Mouse (Mus musculus) forebrain, embryonic 13.5 days (tissue): ENCODE data around the gene Lrrk1. TPM values are rescaled to one million over a fixed set of nuclear protein-coding genes. Genes with fewer than 3 reads are reported as not detected.

Experiments
- ATAC-seq: fragments of 200-750 bp; cut with Nextera tagmentation; 2 replicates; pipeline ENCODE4 v1.8.0; 2017
- H3K27ac ChIP-seq: fragments of 300-500 bp; sonication (generic); 2 replicates; pipeline ENCODE4 v1.5.1; 2015; ENCODE audit warnings: inconsistent platforms, mild to moderate bottlenecking, moderate library complexity
- H3K27me3 ChIP-seq: fragments of 300-500 bp; sonication (generic); 2 replicates; pipeline ENCODE4 v1.6.1; 2015; ENCODE audit warnings: mild to moderate bottlenecking, inconsistent platforms
- H3K36me3 ChIP-seq: fragments of 300-500 bp; sonication (generic); 2 replicates; pipeline ENCODE4 v1.6.1; 2015; ENCODE audit warnings: mild to moderate bottlenecking, inconsistent platforms; ENCODE audit not compliant: poor library complexity, severe bottlenecking
- H3K4me1 ChIP-seq: fragments of 300-500 bp; sonication (generic); 2 replicates; pipeline ENCODE4 v1.6.1; 2015; ENCODE audit warnings: inconsistent platforms
- H3K4me2 ChIP-seq: fragments of 300-500 bp; sonication (generic); 2 replicates; pipeline ENCODE4 v1.6.1; 2015; ENCODE audit warnings: inconsistent platforms, mild to moderate bottlenecking, moderate library complexity
- H3K4me3 ChIP-seq: fragments of 300-500 bp; sonication (generic); 2 replicates; pipeline ENCODE4 v1.5.1; 2015; ENCODE audit warnings: mild to moderate bottlenecking, inconsistent platforms
- H3K9ac ChIP-seq: fragments of 300-500 bp; sonication (generic); 2 replicates; pipeline ENCODE4 v1.6.1; 2015; ENCODE audit warnings: mild to moderate bottlenecking, inconsistent platforms
- H3K9me3 ChIP-seq: fragments of 300-500 bp; sonication (generic); replicated peaks from 2 replicates; pipeline ENCODE4 v1.6.1; 2016; ENCODE audit warnings: inconsistent platforms
- WGBS: fragments of 180-500 bp; shearing (Covaris S2); methylation state at CpG from one replicate; pipeline ENCODE4 v1.1.7; 2015; 5-methylcytosine and 5-hydroxymethylcytosine counted together
- polyA plus RNA-seq: library from polyadenylated mRNA; unstranded; fragments of >200 nt; fragmentation: Nextera tagmentation; extraction: Ambion mirVana; gene quantifications from 2 replicates; pipeline ENCODE4 v1.2.1, GENCODE M21; 2015

Lrrk1 gene
- polyA plus RNA-seq, 1 experiment from 2014 or later: 2.0 TPM

DNA sequence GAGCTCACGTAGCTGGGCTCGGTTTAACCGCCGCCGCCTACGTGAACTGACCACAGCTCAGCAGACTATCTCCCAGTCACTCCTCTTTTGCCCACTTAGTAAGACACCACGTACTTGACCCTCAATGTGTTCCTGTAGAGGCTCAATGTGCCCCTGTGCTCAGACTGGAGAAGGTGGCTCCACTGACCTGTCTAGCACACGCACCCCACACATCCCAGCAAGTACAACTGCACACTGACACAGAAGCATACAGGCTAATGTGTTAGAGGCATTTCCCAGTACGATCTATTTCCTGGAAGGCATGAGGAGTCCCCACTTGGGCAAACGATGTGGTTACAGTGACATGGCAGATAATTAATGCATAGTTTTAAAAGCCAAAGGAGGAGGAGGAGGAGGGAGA is 11.6 kb downstream of the Lrrk1 start:
- 88% methylated on average over 10 of the region's 10 CpGs for WGBS
- ATAC-seq: no peak
- Histone ChIP-seq H3K9me3 (no peaks in the 10 kb centered on the region), H3K36me3 (no peaks in the 10 kb centered on the region), H3K27me3 (no peaks in the 10 kb centered on the region), H3K4me2 (no peak overlapping the region), H3K4me1 (no peaks in the 10 kb centered on the region), H3K4me3 (no peak overlapping the region), H3K9ac (no peak overlapping the region), H3K27ac (no peak overlapping the region)

DNA sequence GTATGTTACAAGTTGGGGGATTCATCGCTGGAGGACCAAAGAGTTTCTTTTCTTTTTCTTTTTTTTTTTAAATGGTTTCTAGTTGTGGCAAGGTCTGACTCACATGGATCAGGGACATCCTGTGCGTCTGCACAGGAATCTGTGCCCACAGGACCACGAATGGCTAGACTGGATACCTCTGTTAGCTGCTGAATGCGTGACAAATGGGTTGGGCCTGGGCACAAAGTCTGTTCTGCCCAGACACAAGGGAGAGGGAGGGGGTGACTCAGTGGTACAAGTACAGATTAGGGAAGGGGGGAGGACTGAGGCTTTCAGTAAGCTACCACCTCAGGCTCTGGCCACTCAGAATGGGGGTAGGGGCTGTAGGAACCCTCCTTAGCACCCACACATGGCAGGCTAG is 12.4 kb downstream of the Lrrk1 start:
- no peak for ATAC-seq
- no peaks in the 10 kb centered on the region for H3K9me3 ChIP-seq
- H3K27me3 ChIP-seq: no peaks in the 10 kb centered on the region
- no peak overlapping the region for H3K4me2 ChIP-seq
- H3K36me3 ChIP-seq: no peaks in the 10 kb centered on the region
- no peaks in the 10 kb centered on the region for H3K4me1 ChIP-seq
- 88% methylated on average over 4 of the region's 4 CpGs for WGBS
- H3K27ac ChIP-seq: no peak overlapping the region
- H3K9ac ChIP-seq: no peak overlapping the region
- no peak overlapping the region for H3K4me3 ChIP-seq

DNA sequence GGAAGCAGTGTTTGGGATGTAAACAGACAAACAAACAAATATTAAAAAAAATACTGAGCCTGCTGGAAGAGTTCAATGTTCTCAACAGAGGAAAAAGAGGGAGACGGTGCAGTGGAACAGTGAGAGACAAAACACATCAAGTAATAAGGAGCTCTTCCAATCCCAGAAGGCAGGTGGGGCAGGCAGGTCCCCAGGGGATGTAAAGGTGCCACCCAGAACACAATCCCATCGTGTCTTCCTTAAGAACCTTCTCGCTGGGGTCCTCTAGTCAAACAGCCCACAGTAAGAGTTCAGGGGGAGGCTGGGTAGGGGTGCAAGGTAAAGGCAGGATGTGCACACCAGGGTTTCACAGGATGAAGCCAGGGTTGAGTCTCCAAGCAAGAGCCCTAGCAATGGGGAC is 14.8 kb downstream of the Lrrk1 start:
- Histone ChIP-seq H3K4me1 (no peaks in the 10 kb centered on the region), H3K27me3 (no peaks in the 10 kb centered on the region), H3K9ac (no peak overlapping the region), H3K9me3 (no peaks in the 10 kb centered on the region), H3K36me3 (no peaks in the 10 kb centered on the region), H3K4me3 (no peak overlapping the region), H3K4me2 (no peak overlapping the region), H3K27ac (no peak overlapping the region)
- 97% methylated on average over 3 of the region's 3 CpGs for WGBS
- no peak for ATAC-seq

DNA sequence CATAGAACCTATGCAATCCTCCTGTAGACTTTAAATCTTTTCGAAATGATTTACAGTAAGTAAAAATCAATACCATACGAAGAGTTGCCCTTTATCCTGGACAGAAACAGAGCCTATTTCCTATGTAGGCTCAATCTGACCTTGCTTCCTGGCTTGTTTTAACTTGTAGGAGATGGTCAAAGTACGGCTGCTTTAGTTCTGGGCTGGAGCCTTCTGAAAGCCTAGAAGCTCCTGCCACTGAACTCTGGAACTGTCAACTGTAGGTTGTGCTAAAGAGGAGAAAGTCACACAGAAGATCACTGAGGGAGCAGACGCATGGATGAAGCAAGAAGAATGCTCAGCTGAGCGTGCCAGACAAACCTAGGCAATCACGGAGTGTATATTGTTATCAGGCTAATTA is 17.2 kb downstream of the Lrrk1 start:
- Histone ChIP-seq H3K36me3 (no peaks in the 10 kb centered on the region), H3K9me3 (no peaks in the 10 kb centered on the region), H3K27ac (no peak overlapping the region), H3K4me3 (no peak overlapping the region), H3K9ac (no peak overlapping the region), H3K27me3 (no peaks in the 10 kb centered on the region), H3K4me2 (no peak overlapping the region), H3K4me1 (no peaks in the 10 kb centered on the region)
- ATAC-seq: no peak
- WGBS: 86% methylated on average over 6 of the region's 6 CpGs

DNA sequence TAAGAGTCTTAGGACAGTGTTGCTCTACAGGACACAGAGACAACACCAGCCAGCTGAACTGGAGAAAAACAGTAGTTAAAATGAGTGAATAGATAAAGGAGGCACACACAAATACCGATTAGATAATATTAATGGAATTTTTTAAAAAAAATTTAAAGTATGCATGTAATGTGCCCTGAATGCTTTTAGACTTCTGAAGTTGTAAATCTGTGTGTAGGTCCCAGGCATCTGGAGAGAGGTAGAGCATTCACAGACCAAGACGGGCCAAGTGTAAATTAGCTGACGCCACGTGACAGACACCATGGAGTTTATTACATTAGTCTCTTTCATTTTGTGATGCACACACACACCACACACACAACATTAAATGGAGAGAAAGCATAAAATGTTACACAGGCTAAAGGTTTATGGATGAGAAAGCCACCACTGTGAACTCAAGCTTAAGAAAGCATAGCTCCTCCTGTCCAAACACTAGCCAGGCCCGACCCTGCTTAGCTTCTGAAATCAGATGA is 18.2 kb downstream of the Lrrk1 start:
- Histone ChIP-seq H3K4me1 (no peaks in the 10 kb centered on the region), H3K27me3 (no peaks in the 10 kb centered on the region), H3K9ac (no peak overlapping the region), H3K9me3 (no peaks in the 10 kb centered on the region), H3K4me3 (no peak overlapping the region), H3K27ac (no peak overlapping the region), H3K36me3 (no peaks in the 10 kb centered on the region), H3K4me2 (no peak overlapping the region)
- no peak for ATAC-seq
- WGBS: 88% methylated on average over 5 of the region's 5 CpGs

DNA sequence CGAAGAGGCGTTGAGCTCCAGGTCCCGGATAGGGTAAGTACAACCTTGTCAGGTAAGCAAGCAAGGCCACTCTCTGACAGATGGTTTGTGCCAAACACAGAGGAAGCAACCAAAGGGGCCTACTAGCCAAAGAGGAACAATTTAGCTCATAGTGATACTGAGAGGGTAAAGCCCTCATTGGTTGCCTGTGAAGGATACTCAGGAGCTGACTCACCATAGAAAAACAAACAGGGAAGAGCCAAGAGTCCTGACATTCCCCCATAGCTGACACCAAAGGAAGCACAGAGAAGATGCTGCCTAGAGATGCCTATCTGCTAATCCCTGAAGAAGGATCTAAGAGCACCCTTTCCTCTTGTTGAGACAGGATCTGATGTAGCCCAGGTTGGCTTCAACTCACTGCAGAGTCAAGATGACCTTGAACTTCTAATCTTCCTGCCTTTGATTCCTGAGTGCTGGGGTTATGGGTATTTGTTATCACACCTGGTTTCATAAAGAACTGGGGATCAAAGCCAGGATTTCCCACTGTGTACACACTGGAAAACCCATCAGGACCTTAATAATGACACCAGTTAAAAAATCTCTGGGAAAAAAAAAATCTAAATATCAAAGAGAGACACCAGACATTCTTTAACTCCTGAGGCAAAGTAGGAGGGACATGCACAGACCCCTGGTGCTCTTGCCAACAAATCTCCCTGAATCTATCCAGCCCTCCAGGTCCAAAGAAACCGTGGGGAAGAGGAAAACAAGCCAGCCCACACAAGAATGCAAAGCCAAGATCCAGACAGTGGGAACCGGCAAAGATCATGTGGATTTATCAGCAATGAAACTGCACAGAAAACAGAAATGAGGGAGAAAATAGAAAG is 18.8 kb downstream of the Lrrk1 start:
- no peak for ATAC-seq
- WGBS: 76% methylated on average over 5 of the region's 5 CpGs
- no peaks in the 10 kb centered on the region for H3K9me3 ChIP-seq
- no peak overlapping the region for H3K4me3 ChIP-seq
- H3K27me3 ChIP-seq: no peaks in the 10 kb centered on the region
- no peak overlapping the region for H3K4me2 ChIP-seq
- no peaks in the 10 kb centered on the region for H3K36me3 ChIP-seq
- no peak overlapping the region for H3K9ac ChIP-seq
- no peak overlapping the region for H3K27ac ChIP-seq
- no peaks in the 10 kb centered on the region for H3K4me1 ChIP-seq

DNA sequence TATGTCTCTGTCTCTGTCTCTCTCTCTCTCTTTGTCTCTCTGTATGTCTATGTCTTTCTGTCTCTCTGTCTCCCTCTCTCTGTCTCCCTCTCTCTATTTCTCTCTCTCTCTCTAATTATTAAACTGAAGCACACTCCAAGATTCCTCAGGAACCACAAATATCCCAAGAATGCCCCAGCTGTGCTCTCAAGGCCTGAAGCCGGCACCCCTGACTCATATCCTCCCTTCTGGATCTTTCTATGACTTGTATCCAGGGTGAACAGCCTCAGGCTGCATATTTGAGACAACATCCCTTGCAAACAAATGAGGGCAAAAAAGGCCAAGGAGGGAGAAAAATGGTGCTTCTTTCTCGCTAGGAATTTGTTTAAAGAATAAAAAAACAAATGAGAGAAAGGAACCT is 22.2 kb downstream of the Lrrk1 start, which contains the start of gene Gm10974:
Gene Gm10974 (plus strand): TSS at position 2 of the 400 bp plus-strand sequence.
- no peaks in the 10 kb centered on the region for H3K4me1 ChIP-seq
- H3K4me3 ChIP-seq: no peak within 1 kb of the TSS
- no peaks in the 10 kb centered on the region; the same call in 1 of the 2 replicates for H3K9me3 ChIP-seq
- H3K27ac ChIP-seq: no peak within 1 kb of the TSS
- no peak within 1 kb of the TSS for H3K4me2 ChIP-seq
- no peak for ATAC-seq
- no peak within 1 kb of the TSS for H3K9ac ChIP-seq
- WGBS: 64% methylated on average over 2 of the region's 2 CpGs
- no peaks in the 10 kb centered on the region for H3K27me3 ChIP-seq
- H3K36me3 ChIP-seq: no peaks in the 10 kb centered on the region

DNA sequence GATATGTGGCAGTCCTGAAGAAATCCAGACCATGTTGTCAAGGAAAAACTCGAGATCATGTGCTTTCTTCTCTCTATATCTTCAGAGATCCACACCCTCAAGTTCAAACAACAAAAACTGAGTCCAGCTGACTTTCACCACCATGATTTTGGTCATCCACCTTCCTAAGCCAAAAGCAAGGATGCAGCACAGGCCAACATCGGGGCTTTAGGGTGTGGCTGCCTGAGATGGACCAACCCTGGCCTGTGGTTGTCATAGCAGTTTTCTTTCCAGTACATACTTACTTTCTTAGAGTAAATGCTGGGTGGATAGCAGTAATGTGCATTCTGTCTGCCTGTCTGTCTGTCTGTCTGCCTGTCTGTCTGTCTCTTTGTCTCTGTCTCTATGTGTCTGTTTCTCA is 22.7 kb downstream of the Lrrk1 start:
- Histone ChIP-seq H3K9ac (no peak overlapping the region), H3K4me3 (no peak overlapping the region)
- WGBS: 72% methylated on average over 2 of the region's 2 CpGs

DNA sequence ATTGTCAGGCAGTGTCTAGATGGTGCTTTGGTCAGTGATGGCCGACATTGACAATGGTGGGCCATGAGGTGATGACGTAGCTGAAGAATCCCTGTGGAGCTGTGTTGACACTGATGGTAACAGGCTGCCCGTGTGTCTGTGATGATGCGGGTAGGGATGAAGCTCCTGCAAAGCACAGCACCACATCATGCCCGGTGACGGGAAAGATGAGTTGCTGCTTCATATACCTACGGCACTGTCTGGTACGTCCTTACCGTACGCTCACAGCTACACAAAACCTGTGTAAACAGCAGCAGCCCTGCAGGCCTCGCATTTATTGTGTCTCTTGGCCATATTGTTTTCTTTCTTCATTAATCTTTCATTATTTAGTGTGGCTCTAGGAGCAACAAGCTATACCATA is 23.7 kb downstream of the Lrrk1 start:
- H3K4me2 ChIP-seq: no peak overlapping the region
- no peak for ATAC-seq
- H3K9ac ChIP-seq: no peak overlapping the region
- H3K4me1 ChIP-seq: no peaks in the 10 kb centered on the region
- H3K27ac ChIP-seq: no peak overlapping the region
- H3K27me3 ChIP-seq: no peaks in the 10 kb centered on the region
- 96% methylated on average over 11 of the region's 11 CpGs for WGBS
- no peak overlapping the region for H3K4me3 ChIP-seq
- H3K9me3 ChIP-seq: peaks cover 2% of the 10 kb centered on the region; the same call in 1 of the 2 replicates
- H3K36me3 ChIP-seq: no peaks in the 10 kb centered on the region

More for the DNA sequence above, 22.7 kb downstream of the Lrrk1 start:
- no peak for ATAC-seq
- no peaks in the 10 kb centered on the region for H3K27me3 ChIP-seq
- H3K36me3 ChIP-seq: no peaks in the 10 kb centered on the region
- H3K4me2 ChIP-seq: no peak overlapping the region
- H3K4me1 ChIP-seq: no peaks in the 10 kb centered on the region
- no peak overlapping the region for H3K27ac ChIP-seq
- H3K9me3 ChIP-seq: no peaks in the 10 kb centered on the region; the same call in 1 of the 2 replicates

DNA sequence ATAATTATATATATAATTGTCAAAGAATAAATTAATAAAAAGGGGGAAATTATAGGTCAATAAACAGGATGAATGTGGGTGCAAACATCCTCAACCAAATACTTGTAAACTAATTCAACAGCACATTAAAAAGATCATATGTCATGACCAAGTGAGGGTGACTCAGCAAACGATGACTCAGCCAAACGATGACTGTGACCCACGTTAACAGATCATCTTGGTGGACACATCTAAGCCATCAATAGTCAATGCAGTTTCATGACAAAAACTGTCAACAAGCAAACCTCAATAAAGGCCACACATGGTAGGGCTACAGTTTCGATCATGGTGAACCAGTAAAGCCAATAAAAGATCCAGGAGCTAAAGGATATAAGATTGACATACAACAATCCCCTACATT is 29.1 kb downstream of the Lrrk1 start:
- Histone ChIP-seq H3K4me1 (no peaks in the 10 kb centered on the region), H3K4me2 (no peak overlapping the region), H3K36me3 (no peaks in the 10 kb centered on the region), H3K4me3 (no peak overlapping the region), H3K9ac (no peak overlapping the region), H3K27me3 (no peaks in the 10 kb centered on the region), H3K9me3 (peaks cover 2% of the 10 kb centered on the region; the same call in 1 of the 2 replicates), H3K27ac (no peak overlapping the region)
- no peak for ATAC-seq
- 89% methylated on average over 4 of the region's 4 CpGs for WGBS

DNA sequence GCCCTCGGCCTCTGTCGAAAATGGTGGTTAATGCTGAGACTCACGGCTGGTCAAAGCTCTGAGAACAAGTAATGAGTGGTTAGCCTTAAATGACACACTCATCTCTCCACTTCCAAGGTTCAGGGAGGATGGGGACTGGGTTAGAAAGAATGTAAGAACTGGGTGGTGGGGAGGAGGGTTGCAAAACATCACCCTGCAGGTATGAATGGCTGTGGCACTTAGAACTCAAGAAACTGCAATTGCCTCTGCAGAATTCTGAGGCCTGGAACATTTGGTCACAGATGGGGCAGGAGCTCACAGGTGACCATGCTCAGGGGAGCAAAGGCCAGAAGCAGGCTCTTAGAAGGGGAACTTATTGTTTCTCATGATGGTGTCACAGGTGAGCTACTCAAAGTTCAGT is 29.7 kb downstream of the Lrrk1 start:
- no peak overlapping the region for H3K9ac ChIP-seq
- H3K27me3 ChIP-seq: no peaks in the 10 kb centered on the region
- no peak overlapping the region for H3K27ac ChIP-seq
- no peaks in the 10 kb centered on the region for H3K36me3 ChIP-seq
- no peak for ATAC-seq
- H3K4me3 ChIP-seq: no peak overlapping the region
- peaks cover 2% of the 10 kb centered on the region; the same call in 1 of the 2 replicates for H3K9me3 ChIP-seq
- H3K4me1 ChIP-seq: no peaks in the 10 kb centered on the region
- H3K4me2 ChIP-seq: no peak overlapping the region
- WGBS: 88% methylated on average over 3 of the region's 3 CpGs

DNA sequence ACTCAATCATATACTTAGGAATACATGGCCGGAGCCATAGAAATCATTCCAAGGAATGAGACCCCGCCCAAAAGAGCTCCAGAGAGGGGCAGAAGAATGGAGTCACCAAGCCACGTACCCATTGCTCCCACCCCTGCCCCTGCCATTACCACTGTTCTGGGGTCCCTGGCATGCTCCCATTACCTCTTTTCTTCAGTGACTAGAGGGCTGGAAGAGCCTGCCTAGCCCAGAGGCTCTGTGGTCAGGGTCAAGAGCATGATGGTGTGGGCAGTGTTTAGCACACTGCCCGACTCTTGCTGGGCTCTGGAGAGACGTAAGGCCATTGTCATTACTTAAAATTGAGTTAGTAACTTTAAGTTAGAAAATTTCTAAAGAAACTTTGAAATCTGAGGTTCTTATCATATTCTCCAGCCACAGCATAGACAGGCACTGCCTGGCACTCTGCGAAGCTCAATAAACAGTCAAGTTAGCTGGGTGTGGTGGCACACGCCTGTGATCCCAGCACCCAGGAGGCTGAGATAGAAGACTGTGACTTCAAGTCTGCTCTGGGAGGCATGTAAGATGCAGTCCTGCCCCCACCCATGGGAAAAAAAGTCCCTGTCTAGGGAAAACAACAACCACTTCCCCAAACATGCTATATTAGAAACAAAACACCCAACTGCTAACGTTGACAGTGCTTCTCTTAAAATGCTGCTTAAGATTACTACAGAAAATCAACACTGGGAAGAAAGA is 32.2 kb downstream of the Lrrk1 start:
- Histone ChIP-seq H3K9ac (no peak overlapping the region), H3K27ac (no peak overlapping the region), H3K9me3 (0 out of 2 replicates have a peak, but pooled peaks cover 2% of the 10 kb centered on the region), H3K27me3 (no peaks in the 10 kb centered on the region), H3K4me1 (no peaks in the 10 kb centered on the region), H3K4me3 (no peak overlapping the region), H3K36me3 (no peaks in the 10 kb centered on the region), H3K4me2 (no peak overlapping the region)
- no peak for ATAC-seq
- WGBS: 91% methylated on average over 8 of the region's 8 CpGs
